Mouse (Mus musculus) forebrain, embryonic 12.5 days (tissue): ENCODE results near the gene Atrnl1. TPM values are rescaled to one million over a fixed set of nuclear protein-coding genes. Genes with fewer than 3 reads are reported as not detected.

Experiments
- ATAC-seq: fragments of 200-750 bp; cut with Nextera tagmentation; 2 replicates; pipeline ENCODE4 v1.8.0; 2017; ENCODE audit warnings: moderate TSS enrichment; ENCODE audit not compliant: low FRiP score
- H3K27ac ChIP-seq: fragments of 300-500 bp; sonication (generic); 2 replicates; pipeline ENCODE4 v1.5.1; 2016; ENCODE audit warnings: mild to moderate bottlenecking
- H3K27me3 ChIP-seq: fragments of 300-500 bp; sonication (generic); 2 replicates; pipeline ENCODE4 v1.6.1; 2016; ENCODE audit warnings: mild to moderate bottlenecking
- H3K36me3 ChIP-seq: fragments of 300-500 bp; sonication (generic); replicated peaks from 2 replicates; pipeline ENCODE4 v1.6.1; 2016; ENCODE audit warnings: mild to moderate bottlenecking
- H3K4me1 ChIP-seq: fragments of 300-500 bp; sonication (generic); 2 replicates; pipeline ENCODE4 v1.6.1; 2016
- H3K4me2 ChIP-seq: fragments of 300-500 bp; sonication (generic); 2 replicates; pipeline ENCODE4 v1.6.1; 2016; ENCODE audit warnings: mild to moderate bottlenecking, moderate library complexity
- H3K4me3 ChIP-seq: fragments of 300-500 bp; sonication (generic); replicated peaks from 2 replicates; pipeline ENCODE4 v1.5.1; 2016; ENCODE audit warnings: mild to moderate bottlenecking
- H3K9ac ChIP-seq: fragments of 300-500 bp; sonication (generic); 2 replicates; pipeline ENCODE4 v1.6.1; 2016; ENCODE audit warnings: mild to moderate bottlenecking
- H3K9me3 ChIP-seq: fragments of 300-500 bp; sonication (generic); 2 replicates; pipeline ENCODE4 v1.6.1; 2016
- WGBS: fragments of 180-500 bp; shearing (Covaris S2); methylation state at CpG from one replicate; pipeline ENCODE4 v1.1.7; 2016; 5-methylcytosine and 5-hydroxymethylcytosine counted together
- polyA plus RNA-seq: library from polyadenylated mRNA; unstranded; fragments of >200 nt; fragmentation: Nextera tagmentation; extraction: Ambion mirVana; gene quantifications from 2 replicates; pipeline ENCODE4 v1.2.1, GENCODE M21; 2016

Atrnl1 gene
- polyA plus RNA-seq, 1 experiment from 2014 or later = 7.8 TPM

DNA sequence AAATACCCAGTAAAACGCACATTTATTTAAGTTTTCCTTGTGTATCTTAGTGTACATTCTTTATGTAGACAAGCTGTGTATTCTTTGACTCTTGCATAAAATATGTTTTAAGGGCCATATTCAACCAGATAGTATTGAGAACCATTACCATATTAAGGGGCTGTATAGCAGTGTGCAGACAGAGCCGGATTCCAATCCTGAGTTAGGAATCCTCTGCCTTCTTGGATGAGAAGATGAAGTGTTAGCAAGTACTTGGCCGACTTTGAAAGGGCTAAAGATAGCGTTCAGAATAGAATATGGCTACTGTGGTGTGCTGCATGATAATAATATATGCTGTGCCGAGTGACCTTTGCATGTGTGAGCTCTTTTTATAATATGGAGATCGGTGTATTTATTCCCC, 500.5 kb downstream of the Atrnl1 start:
- no peak overlapping the region for H3K4me2 ChIP-seq
- no peak for ATAC-seq
- H3K4me1 ChIP-seq = peaks cover 32% of the 10 kb centered on the region
- no peak overlapping the region for H3K9ac ChIP-seq
- peaks cover 40% of the 10 kb centered on the region for H3K27me3 ChIP-seq
- no peaks in the 10 kb centered on the region for H3K9me3 ChIP-seq
- 91% methylated on average over 6 of the region's 6 CpGs for WGBS
- no peaks in the 10 kb centered on the region for H3K36me3 ChIP-seq
- no peak overlapping the region for H3K27ac ChIP-seq
- no peak overlapping the region for H3K4me3 ChIP-seq

DNA sequence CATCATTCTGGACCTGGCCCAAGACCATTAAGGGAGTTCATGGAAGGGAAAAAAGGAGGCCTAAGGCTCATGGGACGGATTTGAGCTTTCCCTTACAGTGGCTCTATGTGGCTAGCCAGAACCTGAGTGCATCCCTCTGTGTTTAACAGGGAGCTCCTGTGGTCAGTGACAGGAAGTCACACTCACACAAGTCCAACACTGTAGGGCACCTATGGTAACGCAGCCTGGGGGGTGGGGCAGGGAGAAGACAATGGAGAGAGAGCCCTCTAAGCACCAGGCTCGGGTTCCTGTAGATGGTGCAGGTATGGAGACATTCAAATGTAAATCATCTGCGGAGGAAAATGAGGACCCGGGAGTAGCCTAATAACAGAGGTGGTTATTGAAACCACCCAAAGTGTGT, 501.3 kb downstream of the Atrnl1 start:
- H3K9me3 ChIP-seq = no peaks in the 10 kb centered on the region
- H3K36me3 ChIP-seq = no peaks in the 10 kb centered on the region
- H3K9ac ChIP-seq = no peak overlapping the region
- H3K27me3 ChIP-seq = peaks cover 35% of the 10 kb centered on the region
- no peak overlapping the region for H3K27ac ChIP-seq
- no peak overlapping the region for H3K4me2 ChIP-seq
- H3K4me1 ChIP-seq = peaks cover 26% of the 10 kb centered on the region
- ATAC-seq = no peak
- 28% methylated on average over 5 of the region's 5 CpGs for WGBS
- no peak overlapping the region for H3K4me3 ChIP-seq

DNA sequence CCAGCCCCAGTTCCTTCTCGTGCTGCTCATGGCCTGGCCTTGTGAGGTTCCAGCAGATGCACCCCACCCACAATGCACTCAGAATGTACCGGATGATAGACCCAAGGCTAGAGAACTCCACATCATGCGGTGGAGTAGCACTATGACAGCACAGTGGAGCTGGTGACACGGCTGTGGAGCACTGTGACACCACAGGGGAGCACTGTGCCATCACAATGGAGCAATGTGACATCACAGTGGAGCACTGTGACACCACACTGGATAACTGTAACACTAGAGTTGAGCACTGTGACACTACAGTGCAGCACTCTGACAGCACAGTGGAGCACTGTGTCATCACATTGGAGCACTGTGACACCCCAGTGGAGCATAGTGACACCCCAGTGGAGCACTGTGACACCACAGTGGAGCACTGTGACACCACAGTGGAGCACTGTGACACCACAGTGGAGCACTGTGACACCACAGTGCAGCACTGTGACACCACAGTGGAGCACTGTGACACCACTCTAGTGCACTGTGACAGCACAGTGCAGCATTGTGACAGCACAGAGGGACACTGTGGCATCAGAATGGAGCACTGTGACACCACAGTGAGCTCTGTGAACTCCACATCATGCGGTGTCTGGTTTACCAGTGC, 502.4 kb downstream of the Atrnl1 start:
- Histone ChIP-seq H3K36me3 (no peaks in the 10 kb centered on the region), H3K27ac (no peak overlapping the region), H3K9me3 (no peaks in the 10 kb centered on the region), H3K9ac (no peak overlapping the region), H3K4me1 (peaks cover 20% of the 10 kb centered on the region), H3K4me2 (no peak overlapping the region), H3K27me3 (peaks cover 35% of the 10 kb centered on the region), H3K4me3 (no peak overlapping the region)
- 76% methylated on average over 5 of the region's 5 CpGs for WGBS
- peak; percentile 86 for ATAC-seq

DNA sequence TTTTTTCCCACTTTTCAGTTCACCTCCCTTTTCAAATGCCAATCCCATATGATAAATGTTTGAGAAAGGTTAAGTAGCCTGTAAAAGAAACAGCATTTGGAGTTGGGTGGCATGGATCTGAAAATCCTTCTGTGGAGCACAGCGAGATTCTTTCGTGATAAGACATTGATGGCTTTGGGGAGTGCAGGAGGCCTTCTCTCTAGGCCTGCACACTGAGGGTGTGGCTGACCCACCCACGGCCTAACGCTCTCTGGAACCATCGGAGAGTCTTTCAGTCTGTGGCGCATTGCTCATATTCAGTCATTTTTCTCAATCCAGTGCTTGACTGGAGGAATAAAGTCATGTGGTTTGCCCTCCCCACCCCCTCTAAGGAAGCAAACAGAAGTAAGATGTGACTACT, 506.8 kb downstream of the Atrnl1 start:
- no peaks in the 10 kb centered on the region for H3K36me3 ChIP-seq
- peaks cover 15% of the 10 kb centered on the region for H3K4me1 ChIP-seq
- no peaks in the 10 kb centered on the region for H3K9me3 ChIP-seq
- 89% methylated on average over 6 of the region's 6 CpGs for WGBS
- ATAC-seq = no peak
- no peak overlapping the region for H3K4me3 ChIP-seq
- H3K27me3 ChIP-seq = peaks cover 9% of the 10 kb centered on the region
- H3K27ac ChIP-seq = no peak overlapping the region
- no peak overlapping the region for H3K4me2 ChIP-seq
- H3K9ac ChIP-seq = no peak overlapping the region

DNA sequence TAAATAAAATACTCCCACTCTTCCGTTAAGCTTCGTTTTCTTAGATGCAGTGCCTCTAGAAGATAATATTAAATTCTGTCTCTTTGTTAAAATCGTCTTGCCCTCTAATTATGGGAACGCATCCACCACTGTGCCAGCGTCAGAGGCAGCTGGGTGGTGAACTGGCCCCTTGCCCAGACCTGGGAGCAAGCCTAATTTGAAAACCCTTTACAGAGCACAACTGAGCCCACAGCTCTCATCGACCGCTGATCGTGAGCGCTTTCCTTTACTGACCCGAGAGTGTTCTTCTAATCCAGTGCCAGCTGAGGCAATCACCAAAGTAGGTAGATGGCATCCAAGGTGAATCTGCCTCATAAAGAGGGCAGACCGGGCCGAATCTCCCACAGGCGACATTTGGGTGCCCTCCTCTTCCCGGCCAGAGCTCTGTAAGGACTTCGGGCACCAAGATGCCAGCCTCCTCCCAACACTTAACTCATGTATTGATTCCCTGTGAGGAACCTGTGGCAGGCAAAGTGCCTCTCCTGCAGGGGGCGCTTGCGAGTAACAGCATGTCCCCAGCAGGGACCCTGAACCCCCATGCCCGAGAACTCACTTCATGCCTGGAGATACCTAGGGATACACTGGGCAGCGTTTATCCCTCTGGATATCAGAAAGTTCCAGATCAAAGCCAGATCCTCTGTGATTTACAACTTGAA, 507.5 kb downstream of the Atrnl1 start:
- H3K9me3 ChIP-seq = no peaks in the 10 kb centered on the region
- peak; percentile 58; the same call in 1 of the 2 replicates for ATAC-seq
- no peaks in the 10 kb centered on the region for H3K36me3 ChIP-seq
- no peak overlapping the region; the same call in 1 of the 2 replicates for H3K27ac ChIP-seq
- no peak overlapping the region for H3K9ac ChIP-seq
- no peak overlapping the region for H3K4me2 ChIP-seq
- no peak overlapping the region for H3K4me3 ChIP-seq
- 0 out of 2 replicates have a peak, but pooled peaks cover 10% of the 10 kb centered on the region for H3K4me1 ChIP-seq
- peaks cover 3% of the 10 kb centered on the region for H3K27me3 ChIP-seq
- 80% methylated on average over 19 of the region's 19 CpGs for WGBS

DNA sequence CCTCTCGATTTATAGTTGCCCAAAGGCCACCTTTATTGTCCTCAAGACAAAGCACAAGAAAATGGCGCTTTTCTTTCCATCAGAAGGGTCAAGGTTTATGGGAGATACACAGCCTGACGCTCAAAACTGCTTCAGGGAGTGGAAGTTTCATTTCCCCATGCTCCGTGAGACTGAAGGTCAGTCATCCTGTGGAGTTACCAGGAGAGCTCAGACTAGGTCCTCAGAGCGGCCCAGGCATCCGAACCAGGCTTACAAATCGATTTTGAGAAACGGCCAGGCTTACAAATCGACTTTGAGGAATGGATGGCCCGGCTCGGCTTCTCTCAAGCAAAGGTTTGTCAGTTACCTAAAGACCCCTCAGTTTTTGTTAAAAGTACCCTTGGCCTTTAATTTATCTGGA, 508.0 kb downstream of the Atrnl1 start:
- Histone ChIP-seq H3K36me3 (no peaks in the 10 kb centered on the region), H3K4me2 (no peak overlapping the region), H3K27ac (no peak overlapping the region), H3K4me1 (0 out of 2 replicates have a peak, but pooled peaks cover 10% of the 10 kb centered on the region), H3K9ac (no peak overlapping the region), H3K4me3 (no peak overlapping the region), H3K9me3 (no peaks in the 10 kb centered on the region), H3K27me3 (no peaks in the 10 kb centered on the region; the same call in 1 of the 2 replicates)
- ATAC-seq = no peak
- WGBS = 90% methylated on average over 11 of the region's 11 CpGs

DNA sequence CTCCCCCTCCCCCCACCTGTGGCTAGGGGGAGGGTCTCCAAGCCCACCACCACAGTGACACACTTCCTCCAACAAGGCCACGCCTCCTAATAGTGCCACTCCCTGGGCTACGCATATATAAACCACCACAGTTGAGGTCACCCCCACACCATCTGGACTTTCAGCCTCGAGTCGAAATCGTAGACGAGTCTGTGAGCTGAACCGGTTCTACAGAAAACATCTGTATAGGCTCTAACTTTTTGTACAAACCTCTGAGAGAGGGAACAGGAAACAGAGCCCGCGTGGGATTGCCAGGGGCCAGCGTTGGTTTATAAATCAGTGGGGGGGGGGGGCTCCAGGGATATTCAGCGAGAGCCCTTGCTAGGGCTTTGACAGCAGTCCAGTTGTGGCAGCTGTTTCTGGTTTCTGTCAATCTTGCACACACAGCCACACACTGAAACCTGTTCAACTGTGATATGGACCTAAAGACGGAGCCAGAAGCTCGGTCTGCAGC, 508.9 kb downstream of the Atrnl1 start:
- Histone ChIP-seq H3K27me3 (no peaks in the 10 kb centered on the region; the same call in 1 of the 2 replicates), H3K4me1 (0 out of 2 replicates have a peak, but pooled peaks cover 10% of the 10 kb centered on the region), H3K36me3 (no peaks in the 10 kb centered on the region), H3K27ac (no peak overlapping the region), H3K9me3 (no peaks in the 10 kb centered on the region), H3K9ac (no peak overlapping the region), H3K4me3 (no peak overlapping the region), H3K4me2 (no peak overlapping the region)
- 81% methylated on average over 13 of the region's 13 CpGs for WGBS
- ATAC-seq = no peak

DNA sequence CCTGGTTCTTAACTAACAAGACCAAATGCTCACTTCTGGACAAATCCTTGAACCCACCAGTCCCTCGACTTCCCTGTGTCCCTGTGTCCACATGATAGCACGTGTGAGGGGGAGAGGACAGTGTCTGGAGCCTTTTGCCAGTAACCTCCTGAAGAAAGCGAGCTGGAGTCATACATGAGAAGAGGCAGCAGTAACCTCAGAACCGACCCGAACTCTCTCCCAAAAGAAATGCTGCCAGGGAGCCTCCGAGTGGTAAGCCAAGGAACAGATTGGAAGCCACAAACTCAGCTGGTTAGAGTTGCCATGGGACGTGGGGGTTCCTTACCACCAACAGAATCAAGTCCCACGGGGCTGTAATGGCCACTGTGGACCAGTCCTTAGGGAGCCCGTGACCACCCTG, 509.8 kb downstream of the Atrnl1 start:
- WGBS = 87% methylated on average over 9 of the region's 9 CpGs
- H3K27ac ChIP-seq = no peak overlapping the region
- H3K9me3 ChIP-seq = no peaks in the 10 kb centered on the region
- H3K4me2 ChIP-seq = no peak overlapping the region
- ATAC-seq = no peak
- H3K36me3 ChIP-seq = no peaks in the 10 kb centered on the region
- H3K4me3 ChIP-seq = no peak overlapping the region
- no peak overlapping the region for H3K9ac ChIP-seq
- H3K4me1 ChIP-seq = 0 out of 2 replicates have a peak, but pooled peaks cover 10% of the 10 kb centered on the region
- no peaks in the 10 kb centered on the region; the same call in 1 of the 2 replicates for H3K27me3 ChIP-seq

DNA sequence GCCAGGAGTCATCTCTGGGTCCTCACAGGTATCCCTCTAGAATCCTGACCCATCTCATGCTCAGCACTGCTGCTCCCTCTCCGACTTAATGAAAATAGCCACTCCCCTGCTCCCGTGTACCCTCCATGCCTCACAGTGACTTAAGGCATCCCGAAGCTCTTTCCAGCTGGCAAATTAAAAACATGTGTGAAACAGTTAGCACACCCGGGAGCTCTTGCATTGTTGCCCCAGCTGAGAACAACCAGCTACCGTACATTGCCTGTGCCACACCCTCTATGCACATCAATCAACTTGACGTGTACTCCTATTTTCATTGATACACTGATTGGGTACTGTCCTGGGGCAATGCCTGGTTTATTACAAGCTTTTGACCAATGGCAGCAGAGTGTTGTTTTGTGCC, 510.8 kb downstream of the Atrnl1 start:
- H3K4me1 ChIP-seq = peaks cover 15% of the 10 kb centered on the region
- H3K27me3 ChIP-seq = no peaks in the 10 kb centered on the region; the same call in 1 of the 2 replicates

DNA sequence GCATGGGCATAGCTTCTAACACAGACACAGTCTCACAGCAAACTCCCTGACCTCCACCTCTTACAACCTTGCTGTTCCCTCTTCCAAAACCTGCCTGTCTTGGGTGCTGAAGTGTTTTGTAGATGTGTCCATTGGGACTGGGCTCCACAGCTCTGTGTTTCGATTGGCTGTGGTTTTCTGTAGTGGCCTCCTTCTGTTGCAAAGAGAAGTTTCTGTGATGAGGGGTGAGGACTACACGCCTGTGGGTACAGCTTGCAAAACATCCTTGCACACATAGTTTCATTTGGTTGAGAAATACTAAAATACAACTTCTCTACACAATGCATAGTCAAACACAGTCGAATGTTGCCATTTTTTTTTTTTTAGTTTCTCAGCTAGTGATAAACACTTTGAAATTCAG, 512.8 kb downstream of the Atrnl1 start:
- H3K36me3 ChIP-seq = no peaks in the 10 kb centered on the region
- H3K4me3 ChIP-seq = no peak overlapping the region
- H3K27ac ChIP-seq = no peak overlapping the region
- no peak overlapping the region for H3K4me2 ChIP-seq
- no peaks in the 10 kb centered on the region for H3K9me3 ChIP-seq
- WGBS = 91% methylated on average over 3 of the region's 3 CpGs
- ATAC-seq = no peak
- H3K9ac ChIP-seq = no peak overlapping the region
- H3K4me1 ChIP-seq = peaks cover 8% of the 10 kb centered on the region
- no peaks in the 10 kb centered on the region; the same call in 1 of the 2 replicates for H3K27me3 ChIP-seq

More for the DNA sequence above, 510.8 kb downstream of the Atrnl1 start:
- no peaks in the 10 kb centered on the region for H3K9me3 ChIP-seq
- H3K9ac ChIP-seq = no peak overlapping the region
- no peaks in the 10 kb centered on the region for H3K36me3 ChIP-seq
- H3K4me3 ChIP-seq = no peak overlapping the region
- WGBS = 65% methylated on average over 6 of the region's 6 CpGs
- no peak for ATAC-seq
- no peak overlapping the region for H3K4me2 ChIP-seq
- H3K27ac ChIP-seq = no peak overlapping the region

DNA sequence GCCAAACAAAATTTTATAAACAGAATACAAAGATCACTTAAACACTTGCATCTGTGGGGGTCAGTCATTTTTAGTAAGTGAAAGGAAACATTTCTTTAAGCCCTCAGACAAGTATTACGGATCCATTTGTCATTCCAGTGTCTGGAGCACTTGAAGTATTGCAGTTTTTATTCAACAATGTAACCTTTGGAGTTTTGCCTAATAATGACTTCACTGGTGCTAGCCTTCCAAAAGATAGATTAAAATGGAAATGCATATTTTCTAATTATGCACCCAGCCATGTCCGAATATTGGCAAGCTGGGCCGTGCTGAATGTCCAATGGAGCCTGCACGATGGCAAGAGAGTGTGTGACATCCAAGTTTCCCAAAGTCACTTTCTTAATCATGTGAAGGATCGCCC, 513.7 kb downstream of the Atrnl1 start:
- WGBS = 92% methylated on average over 5 of the region's 5 CpGs
- H3K27me3 ChIP-seq = no peaks in the 10 kb centered on the region; the same call in 1 of the 2 replicates
- no peaks in the 10 kb centered on the region for H3K36me3 ChIP-seq
- no peak overlapping the region for H3K4me3 ChIP-seq
- no peak overlapping the region for H3K4me2 ChIP-seq
- H3K9me3 ChIP-seq = no peaks in the 10 kb centered on the region
- no peak for ATAC-seq
- peaks cover 5% of the 10 kb centered on the region for H3K4me1 ChIP-seq
- H3K27ac ChIP-seq = no peak overlapping the region
- H3K9ac ChIP-seq = no peak overlapping the region

DNA sequence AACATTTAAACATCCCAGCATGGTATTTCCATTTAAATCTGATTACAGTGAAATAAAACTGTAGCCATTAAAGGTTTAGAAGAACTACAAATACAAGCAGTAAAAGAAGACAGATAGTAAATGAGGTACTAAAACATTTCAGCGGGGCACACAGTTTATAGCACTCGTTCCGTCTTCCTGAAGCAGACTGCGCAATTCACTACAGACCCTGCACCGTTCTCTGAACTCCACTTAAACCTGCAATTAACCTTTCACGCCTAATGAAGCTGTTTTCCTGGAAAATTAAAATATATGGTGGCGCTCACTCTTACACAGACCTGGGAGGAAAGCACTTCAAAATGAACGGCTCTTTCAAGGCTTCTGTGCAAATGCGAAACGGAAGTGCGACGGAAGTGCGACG, 514.2 kb downstream of the Atrnl1 start:
- Histone ChIP-seq H3K9ac (no peak overlapping the region; the same call in 1 of the 2 replicates), H3K9me3 (peaks cover 4% of the 10 kb centered on the region; the same call in 1 of the 2 replicates), H3K4me3 (no peak overlapping the region), H3K27me3 (no peaks in the 10 kb centered on the region; the same call in 1 of the 2 replicates), H3K4me2 (no peak overlapping the region), H3K27ac (no peak overlapping the region), H3K4me1 (peaks cover 5% of the 10 kb centered on the region), H3K36me3 (no peaks in the 10 kb centered on the region)
- ATAC-seq = no peak
- WGBS = 81% methylated on average over 14 of the region's 14 CpGs
